Mouse (Mus musculus) C2C12 (cell line): ENCODE results near the gene Dok4.

Experiments used
- CEBPB ChIP-seq: IDR thresholded peaks from one replicate; pipeline ENCODE4 v1.6.1; 2011; ENCODE audit warnings: low read depth, mild to moderate bottlenecking, control low read depth, moderate library complexity
- CTCF ChIP-seq: IDR thresholded peaks from one replicate; pipeline ENCODE4 v1.5.1; 2011; ENCODE audit not compliant: control insufficient read depth, insufficient read depth, insufficient read length
- FOSL1 ChIP-seq: IDR thresholded peaks from one replicate; pipeline ENCODE4 v1.8.0; 2011; ENCODE audit warnings: mild to moderate bottlenecking, low read length; ENCODE audit not compliant: poor library complexity, insufficient read depth, severe bottlenecking
- MAX ChIP-seq: IDR thresholded peaks from one replicate; pipeline ENCODE4 v1.6.1; 2011; ENCODE audit warnings: mild to moderate bottlenecking, control low read depth
- MYOD1 ChIP-seq: IDR thresholded peaks from one replicate; pipeline ENCODE4 v1.6.1; 2011; ENCODE audit warnings: low read depth; ENCODE audit not compliant: control insufficient read depth, insufficient read length
- MYOG ChIP-seq: IDR thresholded peaks from one replicate; pipeline ENCODE4 v1.6.1; 2011; ENCODE audit not compliant: control insufficient read depth, insufficient read length; ENCODE audit errors: extremely low read depth
- USF1 ChIP-seq: IDR thresholded peaks from one replicate; pipeline ENCODE4 v1.6.1; 2011; ENCODE audit warnings: low read depth, mild to moderate bottlenecking, control low read depth, moderate library complexity

- no peak for TF ChIP-seq CTCF
- TF ChIP-seq MYOG, result no peak
- TF ChIP-seq MYOD1, result no peak
- TF ChIP-seq MAX, result no peak
- no peak for TF ChIP-seq USF1
- TF ChIP-seq FOSL1, result no peak
- no peak for TF ChIP-seq CEBPB
Observed at GRCm38 (mm10) chr8:94857011-94857345, 19.2 kb downstream of the Dok4 start.
